Mouse (Mus musculus) heart, postnatal 14 days (tissue): ENCODE results near the gene Cadm1. TPM values are rescaled to one million over a fixed set of nuclear protein-coding genes. Genes with fewer than 3 reads are reported as not detected.
A peak's percentile ranks its signal among the peaks of the same experiment; 100 is the strongest.

Experiments
- DNase-seq, 2 experiments: peaks; one replicate each; pipeline ENCODE4 v3.0.0; 2021 to 2022
- intact Hi-C: fragments of 180-260 bp; cut with DNase I; formaldehyde crosslinking; loops from one replicate; pipeline ENCODE4 v1.15.1; 2025
- total RNA-seq, 2 experiments: library from RNA; stranded (reverse); gene quantifications; 2 replicates each; pipeline ENCODE4 v1.2.3; 2021

Cadm1 gene
- total RNA-seq, 2 experiments from 2014 or later, result 2.1 to 2.5 TPM

- DNase-seq, result no peak
- intact Hi-C loops, result no loop called here
Observed at GRCm38 (mm10) chr9:47770836-47771235, 240.9 kb downstream of the Cadm1 start.

GRCm38 (mm10) chr9:47771953-47772352 is 242.0 kb downstream of the Cadm1 start:
- intact Hi-C loops, result no loop called here
- DNase-seq, result no peak

GRCm38 (mm10) chr9:47772750-47773149 is 242.8 kb downstream of the Cadm1 start:
- intact Hi-C loops, result no loop called here
- DNase-seq, result no peak

- intact Hi-C loops, result no loop called here
- DNase-seq, result no peak
Observed at GRCm38 (mm10) chr9:47776941-47777919, 247.3 kb downstream of the Cadm1 start.

DNA sequence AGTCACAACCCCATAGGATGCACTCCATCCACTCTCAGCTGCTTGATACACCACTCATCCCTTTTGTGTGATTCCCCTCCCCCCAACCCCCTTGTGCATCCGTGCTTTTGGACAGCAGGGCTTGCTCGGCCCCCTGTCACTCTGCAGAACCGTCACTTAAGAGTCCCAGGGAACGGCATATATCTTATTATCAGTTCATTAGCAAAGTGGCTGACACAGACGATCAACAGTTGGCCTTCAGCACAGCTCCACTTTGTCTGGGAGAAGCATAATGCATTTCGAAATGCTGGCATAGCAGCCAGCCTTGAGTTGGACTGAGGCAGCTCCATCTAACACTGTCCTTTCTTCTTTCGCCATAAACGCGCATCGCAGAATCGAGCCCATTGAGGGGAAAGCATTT is 248.5 kb downstream of the Cadm1 start:
- no peak for DNase-seq
- intact Hi-C loops, result no loop called here

DNA sequence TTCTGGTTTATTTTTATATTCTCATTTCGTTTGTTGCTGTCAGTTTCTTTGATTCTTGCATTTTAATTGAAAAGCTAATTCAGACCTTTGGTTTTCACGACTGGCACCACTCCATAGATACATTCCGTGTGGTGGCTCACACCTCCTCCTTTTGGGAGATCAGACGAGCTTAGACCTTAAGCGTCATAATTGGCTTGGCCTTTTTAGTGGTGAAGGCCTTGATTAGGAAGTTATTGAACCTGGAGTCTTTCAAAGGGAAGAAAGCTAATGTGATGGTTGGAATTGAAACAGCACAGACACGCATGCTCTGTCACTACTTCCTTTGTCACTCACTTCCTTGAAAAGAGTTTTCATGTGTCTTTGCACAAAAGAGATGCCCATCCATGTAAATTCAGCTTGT is 249.3 kb downstream of the Cadm1 start:
- intact Hi-C loops, result no loop called here
- no peak for DNase-seq

- no peak for DNase-seq
- intact Hi-C loops, result no loop called here
Observed at GRCm38 (mm10) chr9:47786642-47787041, 256.7 kb downstream of the Cadm1 start.

- intact Hi-C loops, result no loop called here
- no peak for DNase-seq
Observed at GRCm38 (mm10) chr9:47798478-47798877, 268.5 kb downstream of the Cadm1 start.

- DNase-seq, result no peak
- intact Hi-C loops, result no loop called here
Observed at GRCm38 (mm10) chr9:47801242-47801641, 271.3 kb downstream of the Cadm1 start.

DNA sequence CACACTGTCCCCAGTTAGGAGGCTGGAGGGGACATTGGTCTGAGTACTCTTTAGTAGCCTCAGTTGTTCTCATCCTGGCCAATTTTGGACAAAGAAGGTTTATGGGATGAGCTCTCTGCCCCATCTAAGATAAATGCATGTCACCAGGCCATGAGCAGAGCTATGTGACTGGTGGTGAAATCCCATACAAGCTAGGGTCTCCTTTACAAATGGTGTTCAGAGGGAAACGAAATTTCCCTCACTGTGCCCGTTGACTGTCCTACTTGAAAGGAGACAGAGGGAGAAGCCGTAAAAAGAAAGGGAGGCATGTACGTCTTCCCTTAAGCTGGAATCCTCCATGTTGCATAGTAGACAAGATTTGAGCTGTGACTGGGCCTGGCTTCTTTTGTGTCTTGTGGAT is 272.6 kb downstream of the Cadm1 start:
- intact Hi-C loops, result no loop called here
- no peak for DNase-seq

- no peak for DNase-seq
- intact Hi-C loops, result no loop called here
Observed at GRCm38 (mm10) chr9:47803531-47804105, 273.6 kb downstream of the Cadm1 start.

- no peak for DNase-seq
- intact Hi-C loops, result no loop called here
Observed at GRCm38 (mm10) chr9:47805658-47806057, 275.7 kb downstream of the Cadm1 start.

GRCm38 (mm10) chr9:47825668-47826067 is 295.7 kb downstream of the Cadm1 start:
- intact Hi-C loops, result no loop called here
- DNase-seq, result no peak

DNA sequence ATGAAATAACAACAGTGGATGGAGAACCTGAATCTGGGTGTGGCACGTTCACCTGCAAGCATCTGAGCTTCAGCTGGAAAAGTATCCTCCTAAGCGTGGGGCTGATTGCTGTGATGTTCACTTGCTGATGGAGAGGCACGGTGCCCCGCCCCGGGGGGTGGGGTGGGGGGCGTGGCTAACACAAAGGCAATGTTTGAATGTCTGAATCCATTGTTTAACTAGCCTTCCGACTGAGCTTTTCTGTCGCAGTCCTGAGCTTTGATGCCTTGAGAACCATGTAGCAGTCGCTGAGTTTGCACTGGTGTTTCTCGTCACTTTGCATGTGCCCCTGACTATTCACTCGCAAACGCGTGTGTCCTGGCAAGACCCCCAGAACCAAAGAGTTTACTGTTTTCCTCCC is 298.8 kb downstream of the Cadm1 start:
- DNase-seq, result peak in 1 of 2 experiments; percentile 5
- intact Hi-C loops, result no loop called here

- DNase-seq, result no peak
- intact Hi-C loops, result no loop called here
Observed at GRCm38 (mm10) chr9:47829204-47829603, 299.2 kb downstream of the Cadm1 start.

DNA sequence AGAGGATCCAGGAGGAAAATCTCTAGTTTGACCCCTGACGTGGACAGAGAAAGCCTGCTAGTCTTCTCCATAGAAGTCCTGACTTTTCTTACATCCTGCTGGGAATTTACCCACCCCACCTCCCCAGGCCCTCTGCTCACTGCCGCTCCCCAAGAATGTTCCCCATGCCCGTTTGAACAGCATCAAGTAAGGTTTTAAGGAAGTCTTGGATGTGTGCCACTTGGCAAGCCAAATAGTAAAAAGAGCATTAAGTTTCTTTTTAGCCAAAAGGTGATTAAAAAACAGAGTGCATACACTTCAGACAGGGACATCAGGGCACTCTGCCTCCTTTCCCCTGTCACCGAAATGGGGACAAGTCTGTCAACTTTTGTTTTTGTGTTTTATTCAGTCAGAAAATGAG is 299.9 kb downstream of the Cadm1 start:
- DNase-seq, result no peak
- intact Hi-C loops, result no loop called here

DNA sequence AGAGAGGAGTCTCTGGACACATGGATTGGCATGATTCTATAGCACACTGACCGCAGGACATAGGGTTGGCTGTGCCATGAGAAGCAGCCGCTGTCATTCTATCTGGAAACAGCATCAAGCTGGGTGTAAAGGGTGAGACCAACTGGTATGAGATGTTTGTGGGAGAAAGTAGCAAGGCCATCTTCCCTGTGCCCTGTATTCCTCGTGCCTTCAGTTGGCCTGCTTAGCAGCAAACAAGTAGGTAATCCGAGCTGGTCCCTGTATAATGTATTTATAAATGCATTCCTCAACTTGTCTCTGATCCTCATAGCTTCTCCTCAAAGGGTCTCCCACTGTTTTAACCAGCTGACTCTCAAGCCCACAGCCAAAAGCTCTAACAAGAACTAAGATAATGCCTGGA is 301.4 kb downstream of the Cadm1 start:
- no peak for DNase-seq
- intact Hi-C loops, result no loop called here

DNA sequence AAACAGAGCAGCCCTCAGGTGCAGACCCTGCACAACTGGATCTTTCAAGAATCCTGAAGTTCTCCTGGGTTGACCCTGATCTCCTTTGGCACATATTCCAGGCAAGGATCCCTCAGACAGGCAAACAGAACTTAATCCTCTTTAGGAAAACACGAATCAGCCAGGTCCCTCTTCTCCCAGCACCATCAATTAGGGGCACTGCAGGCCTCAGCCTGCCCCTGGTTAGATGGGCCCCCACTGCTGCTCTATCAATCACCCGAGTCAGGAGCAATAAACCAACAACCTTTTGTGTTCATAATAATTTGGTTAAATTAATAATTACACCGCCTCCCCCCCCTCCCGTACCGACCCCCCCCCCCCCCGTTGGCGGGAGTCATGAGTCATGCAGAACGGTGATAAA is 308.2 kb downstream of the Cadm1 start:
- no peak for DNase-seq
- intact Hi-C loops, result no loop called here

GRCm38 (mm10) chr9:47838890-47839691 is 309.1 kb downstream of the Cadm1 start:
- intact Hi-C loops, result no loop called here
- DNase-seq, result no peak

DNA sequence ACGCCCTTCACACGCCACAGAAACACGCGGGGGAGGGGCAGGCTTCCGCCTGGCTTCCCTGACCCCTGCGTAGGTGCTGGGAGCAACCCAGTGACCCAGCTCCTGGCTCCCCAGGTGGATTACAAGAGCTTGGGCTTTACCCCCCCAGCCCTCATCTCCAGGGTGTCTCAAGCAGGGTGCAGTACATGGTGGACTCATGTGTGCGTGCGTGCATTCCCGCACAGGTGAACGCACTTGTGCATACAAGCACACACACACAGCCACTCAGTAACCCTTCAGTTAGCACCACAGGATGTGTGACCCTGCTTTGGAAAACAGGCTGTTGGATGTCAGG is 309.7 kb downstream of the Cadm1 start:
- intact Hi-C loops, result no loop called here
- DNase-seq, result no peak

DNA sequence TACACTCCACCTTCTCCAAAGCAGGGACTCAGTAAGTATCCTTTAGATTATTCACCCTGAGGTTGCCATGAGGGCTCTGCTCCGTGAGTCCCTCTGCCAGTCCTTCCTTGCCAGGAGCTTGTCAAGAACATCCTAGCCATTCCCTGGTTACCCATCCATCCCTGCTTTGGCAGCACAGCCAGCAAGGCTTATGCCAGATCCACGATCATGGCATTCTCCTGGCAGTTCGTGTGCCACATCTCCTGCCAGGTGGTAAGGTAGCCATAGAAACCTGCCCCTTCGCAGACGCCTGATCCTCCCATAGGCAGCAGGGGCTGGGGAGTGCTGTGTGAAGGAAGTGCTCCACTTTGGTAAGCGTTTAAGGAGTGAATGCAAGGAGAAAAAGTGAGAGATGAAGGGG is 313.4 kb downstream of the Cadm1 start:
- no peak for DNase-seq
- intact Hi-C loops, result no loop called here
